Mouse (Mus musculus): ENCODE results near the gene Pklr.

The Pklr gene

DNA sequence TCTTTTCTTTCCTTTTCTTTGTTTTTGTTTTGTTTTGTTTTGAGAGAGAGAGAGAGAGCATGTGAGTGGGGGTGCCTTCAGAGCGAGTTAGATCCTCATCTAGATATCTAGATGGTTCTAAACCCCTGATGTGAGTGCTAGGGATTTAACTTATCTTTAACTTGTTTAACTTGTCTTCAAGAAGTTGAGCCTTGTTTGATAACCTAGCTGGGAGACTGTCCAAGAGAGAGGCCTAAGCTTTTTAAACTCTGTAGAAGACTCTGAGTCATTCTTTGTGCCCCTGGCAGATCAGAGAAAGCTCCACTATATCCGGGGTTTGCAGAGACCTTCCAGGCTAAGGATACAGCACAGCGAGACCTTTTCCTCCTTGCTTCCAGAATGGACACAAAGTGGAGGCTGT is 28.4 kb upstream of the Pklr start:
- TF ChIP-seq NANOG (IDR thresholded peaks at IDR 0.05; ENCODE audit: borderline replicate concordance, low read length), result no peak
- TF ChIP-seq POU5F1 (IDR thresholded peaks at IDR 0.05; ENCODE audit: borderline replicate concordance, low read length), result no peak
- no peak for TF ChIP-seq CTCF (conservative IDR thresholded peaks at IDR 0.05; ENCODE audit: low read length)
- Histone ChIP-seq H3K36me3 (ENCODE audit: insufficient read depth, low read length) (no peaks in the 10 kb centered on the region), H3K9me3 (ENCODE audit: low read length) (no peaks in the 10 kb centered on the region), H3K4me3 (replicated peaks; ENCODE audit: low read length) (no peak overlapping the region), H3K27me3 (ENCODE audit: insufficient read depth, low read length) (no peaks in the 10 kb centered on the region), H3K4me1 (replicated peaks; ENCODE audit: low read depth, low read length) (peaks cover 14% of the 10 kb centered on the region)

GRCm38 (mm10) chr3:89108146-89108545 is 27.8 kb upstream of the Pklr start:
- no peak for TF ChIP-seq NANOG (IDR thresholded peaks at IDR 0.05; ENCODE audit: borderline replicate concordance, low read length)
- TF ChIP-seq POU5F1 (IDR thresholded peaks at IDR 0.05; ENCODE audit: borderline replicate concordance, low read length), result no peak
- no peak for TF ChIP-seq CTCF (conservative IDR thresholded peaks at IDR 0.05; ENCODE audit: low read length)
- no peaks in the 10 kb centered on the region for H3K9me3 ChIP-seq (ENCODE audit: low read length)
- peaks cover under 1% of the 10 kb centered on the region; the same call in 1 of the 2 replicates for H3K27me3 ChIP-seq (ENCODE audit: insufficient read depth, low read length)
- peaks cover 8% of the 10 kb centered on the region for H3K4me1 ChIP-seq (replicated peaks; ENCODE audit: low read depth, low read length)
- H3K4me3 ChIP-seq (replicated peaks; ENCODE audit: low read length), result no peak overlapping the region
- no peaks in the 10 kb centered on the region for H3K36me3 ChIP-seq (ENCODE audit: insufficient read depth, low read length)

DNA sequence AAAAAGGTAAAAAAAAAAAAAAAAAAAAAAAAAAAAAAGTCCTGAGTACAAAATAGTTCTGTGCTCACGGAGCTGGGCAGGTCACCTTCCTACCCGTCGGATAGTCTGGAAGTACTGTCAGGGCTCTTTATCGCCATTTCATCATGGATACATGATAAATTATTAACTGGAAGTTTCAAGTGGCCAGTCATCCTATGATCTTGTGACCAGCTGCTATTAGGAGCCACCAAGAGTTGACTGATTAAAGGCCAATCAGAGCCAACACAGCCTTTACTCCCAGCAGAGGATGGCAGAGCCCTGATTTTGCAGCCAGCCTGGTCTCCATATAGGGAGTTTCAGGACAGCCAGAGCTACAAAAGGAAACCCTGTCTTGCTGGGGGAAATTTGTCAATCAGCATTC is 22.9 kb upstream of the Pklr start:
- Histone ChIP-seq H3K27me3 (ENCODE audit: insufficient read depth, low read length) (peaks cover 12% of the 10 kb centered on the region; the same call in 1 of the 2 replicates), H3K4me1 (replicated peaks; ENCODE audit: low read depth, low read length) (peaks cover 14% of the 10 kb centered on the region), H3K4me3 (replicated peaks; ENCODE audit: low read length) (no peak overlapping the region), H3K9me3 (ENCODE audit: low read length) (no peaks in the 10 kb centered on the region), H3K36me3 (ENCODE audit: insufficient read depth, low read length) (no peaks in the 10 kb centered on the region)
- TF ChIP-seq CTCF (conservative IDR thresholded peaks at IDR 0.05; ENCODE audit: low read length) (no peak), NANOG (IDR thresholded peaks at IDR 0.05; ENCODE audit: borderline replicate concordance, low read length) (no peak), POU5F1 (IDR thresholded peaks at IDR 0.05; ENCODE audit: borderline replicate concordance, low read length) (no peak)

GRCm38 (mm10) chr3:89115522-89115921 is 20.4 kb upstream of the Pklr start:
- H3K4me3 ChIP-seq (replicated peaks; ENCODE audit: low read length), result no peak overlapping the region
- no peaks in the 10 kb centered on the region for H3K9me3 ChIP-seq (ENCODE audit: low read length)
- H3K27me3 ChIP-seq (ENCODE audit: insufficient read depth, low read length), result peaks cover 12% of the 10 kb centered on the region; the same call in 1 of the 2 replicates
- no peaks in the 10 kb centered on the region for H3K36me3 ChIP-seq (ENCODE audit: insufficient read depth, low read length)
- TF ChIP-seq POU5F1 (IDR thresholded peaks at IDR 0.05; ENCODE audit: borderline replicate concordance, low read length), result no peak
- TF ChIP-seq CTCF (conservative IDR thresholded peaks at IDR 0.05; ENCODE audit: low read length), result peak; percentile 38; the same call in 1 of the 2 replicates
- TF ChIP-seq NANOG (IDR thresholded peaks at IDR 0.05; ENCODE audit: borderline replicate concordance, low read length), result no peak
- peaks cover 14% of the 10 kb centered on the region for H3K4me1 ChIP-seq (replicated peaks; ENCODE audit: low read depth, low read length)

DNA sequence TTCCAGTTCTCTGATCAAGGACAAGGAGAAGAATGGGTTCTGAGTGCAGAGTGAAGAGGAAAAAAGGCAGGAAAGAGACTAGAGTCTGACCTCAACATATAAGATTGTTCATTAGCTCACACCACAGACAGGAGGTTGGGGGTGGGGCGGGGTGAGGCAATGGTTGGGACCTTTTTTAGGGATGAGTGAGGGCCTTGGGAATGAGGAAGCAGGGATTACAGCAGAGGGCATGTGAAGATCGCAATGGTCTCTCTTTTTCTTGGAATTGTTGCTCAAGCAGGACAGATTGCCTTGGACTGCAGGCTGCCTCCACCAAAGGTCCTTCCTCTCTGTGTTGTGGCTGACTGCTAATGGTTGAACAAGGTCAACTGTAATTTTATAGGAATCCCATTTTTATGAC is 12.6 kb upstream of the Pklr start:
- Histone ChIP-seq H3K4me1 (replicated peaks; ENCODE audit: low read depth, low read length) (peaks cover 3% of the 10 kb centered on the region; the same call in 1 of the 2 replicates), H3K4me3 (replicated peaks; ENCODE audit: low read length) (no peak overlapping the region), H3K9me3 (ENCODE audit: low read length) (no peaks in the 10 kb centered on the region; the same call in 1 of the 2 replicates), H3K27me3 (ENCODE audit: insufficient read depth, low read length) (no peaks in the 10 kb centered on the region), H3K36me3 (ENCODE audit: insufficient read depth, low read length) (no peaks in the 10 kb centered on the region)
- TF ChIP-seq CTCF (conservative IDR thresholded peaks at IDR 0.05; ENCODE audit: low read length) (no peak), POU5F1 (IDR thresholded peaks at IDR 0.05; ENCODE audit: borderline replicate concordance, low read length) (no peak), NANOG (IDR thresholded peaks at IDR 0.05; ENCODE audit: borderline replicate concordance, low read length) (no peak)

- Histone ChIP-seq H3K4me3 (replicated peaks; ENCODE audit: low read length) (no peak overlapping the region), H3K27me3 (ENCODE audit: insufficient read depth, low read length) (no peaks in the 10 kb centered on the region), H3K36me3 (ENCODE audit: insufficient read depth, low read length) (no peaks in the 10 kb centered on the region), H3K4me1 (replicated peaks; ENCODE audit: low read depth, low read length) (peaks cover 3% of the 10 kb centered on the region; the same call in 1 of the 2 replicates), H3K9me3 (ENCODE audit: low read length) (no peaks in the 10 kb centered on the region; the same call in 1 of the 2 replicates)
- no peak for TF ChIP-seq NANOG (IDR thresholded peaks at IDR 0.05; ENCODE audit: borderline replicate concordance, low read length)
- no peak for TF ChIP-seq POU5F1 (IDR thresholded peaks at IDR 0.05; ENCODE audit: borderline replicate concordance, low read length)
- no peak for TF ChIP-seq CTCF (conservative IDR thresholded peaks at IDR 0.05; ENCODE audit: low read length)
Measured at GRCm38 (mm10) chr3:89124241-89124640, 11.7 kb upstream of the Pklr start.

DNA sequence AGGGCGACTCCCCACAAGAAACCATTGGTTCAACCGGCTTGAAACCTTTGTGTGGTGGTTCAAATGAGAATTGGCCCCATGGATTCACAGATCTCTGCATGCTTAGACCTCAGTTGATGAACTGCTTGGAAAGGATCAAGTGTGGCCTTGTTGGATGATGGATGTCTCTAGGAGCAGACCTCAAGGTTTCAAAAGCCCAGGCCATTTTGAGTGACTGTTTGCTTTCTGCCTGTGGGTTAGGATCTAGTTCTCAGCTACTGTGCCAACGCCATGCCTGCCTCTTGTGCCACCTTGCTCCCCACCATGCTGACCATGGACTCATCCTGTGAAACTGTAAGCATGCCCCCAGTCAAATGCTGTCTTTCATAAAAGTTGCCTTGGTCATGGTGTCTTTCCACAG is 10.0 kb upstream of the Pklr start:
- H3K27me3 ChIP-seq (ENCODE audit: insufficient read depth, low read length), result 0 out of 2 replicates have a peak, but pooled peaks cover 2% of the 10 kb centered on the region
- H3K4me3 ChIP-seq (replicated peaks; ENCODE audit: low read length), result no peak overlapping the region
- no peaks in the 10 kb centered on the region; the same call in 1 of the 2 replicates for H3K9me3 ChIP-seq (ENCODE audit: low read length)
- no peaks in the 10 kb centered on the region for H3K36me3 ChIP-seq (ENCODE audit: insufficient read depth, low read length)
- no peak for TF ChIP-seq NANOG (IDR thresholded peaks at IDR 0.05; ENCODE audit: borderline replicate concordance, low read length)
- TF ChIP-seq POU5F1 (IDR thresholded peaks at IDR 0.05; ENCODE audit: borderline replicate concordance, low read length), result no peak
- no peak for TF ChIP-seq CTCF (conservative IDR thresholded peaks at IDR 0.05; ENCODE audit: low read length)
- peaks cover 3% of the 10 kb centered on the region; the same call in 1 of the 2 replicates for H3K4me1 ChIP-seq (replicated peaks; ENCODE audit: low read depth, low read length)

- Histone ChIP-seq H3K9me3 (ENCODE audit: low read length) (no peaks in the 10 kb centered on the region; the same call in 1 of the 2 replicates), H3K4me3 (replicated peaks; ENCODE audit: low read length) (no peak overlapping the region), H3K36me3 (ENCODE audit: insufficient read depth, low read length) (no peaks in the 10 kb centered on the region), H3K4me1 (replicated peaks; ENCODE audit: low read depth, low read length) (peaks cover 7% of the 10 kb centered on the region), H3K27me3 (ENCODE audit: insufficient read depth, low read length) (peaks cover 36% of the 10 kb centered on the region)
- TF ChIP-seq NANOG (IDR thresholded peaks at IDR 0.05; ENCODE audit: borderline replicate concordance, low read length), result no peak
- TF ChIP-seq CTCF (conservative IDR thresholded peaks at IDR 0.05; ENCODE audit: low read length), result no peak
- no peak for TF ChIP-seq POU5F1 (IDR thresholded peaks at IDR 0.05; ENCODE audit: borderline replicate concordance, low read length)
Measured at GRCm38 (mm10) chr3:89129908-89130307, 6.0 kb upstream of the Pklr start.

DNA sequence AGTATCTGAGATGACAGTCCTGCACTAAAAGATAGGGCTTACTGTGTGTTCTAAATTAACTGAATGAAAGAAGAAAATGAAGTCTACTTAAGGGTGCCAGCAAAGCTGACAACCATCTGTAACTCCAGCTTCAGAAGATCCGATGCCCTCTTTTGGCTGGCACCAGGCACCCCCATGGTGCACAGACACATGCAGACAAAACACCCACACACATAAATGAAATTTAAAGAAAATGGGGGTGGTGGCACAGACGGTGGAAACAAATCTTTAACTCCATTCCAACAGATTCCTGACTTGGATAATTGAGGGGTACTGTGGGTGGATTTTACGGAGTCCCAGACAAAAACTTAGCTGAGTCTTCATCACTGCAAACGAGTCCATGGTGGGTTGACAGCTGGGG is 4.1 kb upstream of the Pklr start:
- no peaks in the 10 kb centered on the region for H3K36me3 ChIP-seq (ENCODE audit: insufficient read depth, low read length)
- no peak for TF ChIP-seq CTCF (conservative IDR thresholded peaks at IDR 0.05; ENCODE audit: low read length)
- TF ChIP-seq NANOG (IDR thresholded peaks at IDR 0.05; ENCODE audit: borderline replicate concordance, low read length), result no peak
- TF ChIP-seq POU5F1 (IDR thresholded peaks at IDR 0.05; ENCODE audit: borderline replicate concordance, low read length), result no peak
- peaks cover 17% of the 10 kb centered on the region for H3K4me1 ChIP-seq (replicated peaks; ENCODE audit: low read depth, low read length)
- H3K9me3 ChIP-seq (ENCODE audit: low read length), result no peaks in the 10 kb centered on the region
- peaks cover 48% of the 10 kb centered on the region for H3K27me3 ChIP-seq (ENCODE audit: insufficient read depth, low read length)
- no peak overlapping the region for H3K4me3 ChIP-seq (replicated peaks; ENCODE audit: low read length)

All from E14TG2a.4 (cell line).